Mouse (Mus musculus) hindbrain, embryonic 10.5 days (tissue): ENCODE data around the gene U2surp. TPM values are rescaled to one million over a fixed set of nuclear protein-coding genes. Genes with fewer than 3 reads are reported as not detected.
A peak's percentile ranks its signal among the peaks of the same experiment; 100 is the strongest.

Source experiments
- DNase-seq: peaks from one replicate; pipeline ENCODE4 v3.0.0-alpha.2; 2017; ENCODE audit warnings: low spot score
- H3K27ac ChIP-seq: fragments of 300-500 bp; sonication (generic); 2 replicates; pipeline ENCODE4 v1.5.1; 2016; ENCODE audit warnings: mild to moderate bottlenecking, moderate library complexity
- H3K27me3 ChIP-seq: fragments of 300-500 bp; sonication (generic); 2 replicates; pipeline ENCODE4 v1.6.1; 2016; ENCODE audit warnings: mild to moderate bottlenecking; ENCODE audit not compliant: poor library complexity, insufficient read depth, severe bottlenecking
- H3K36me3 ChIP-seq: fragments of 300-500 bp; sonication (generic); 2 replicates; pipeline ENCODE4 v1.6.1; 2016; ENCODE audit warnings: mild to moderate bottlenecking, moderate library complexity
- H3K4me1 ChIP-seq: fragments of 300-500 bp; sonication (generic); replicated peaks from 2 replicates; pipeline ENCODE4 v1.6.1; 2016; ENCODE audit warnings: mild to moderate bottlenecking
- H3K4me3 ChIP-seq: fragments of 300-500 bp; sonication (generic); 2 replicates; pipeline ENCODE4 v1.5.1; 2016; ENCODE audit warnings: mild to moderate bottlenecking, moderate library complexity
- H3K9me3 ChIP-seq: fragments of 300-500 bp; sonication (generic); 2 replicates; pipeline ENCODE4 v1.6.1; 2016; ENCODE audit warnings: mild to moderate bottlenecking, moderate library complexity
- WGBS: fragments of 180-500 bp; shearing (Covaris S2); methylation state at CpG from one replicate; pipeline ENCODE4 v1.1.7; 2016; 5-methylcytosine and 5-hydroxymethylcytosine counted together
- polyA plus RNA-seq: library from polyadenylated mRNA; unstranded; fragments of >200 nt; fragmentation: Nextera tagmentation; extraction: Ambion mirVana; gene quantifications from 2 replicates; pipeline ENCODE4 v1.2.1, GENCODE M21; 2016

Gene U2surp
- polyA plus RNA-seq, 1 experiment from 2014 or later, result 101 TPM

DNA sequence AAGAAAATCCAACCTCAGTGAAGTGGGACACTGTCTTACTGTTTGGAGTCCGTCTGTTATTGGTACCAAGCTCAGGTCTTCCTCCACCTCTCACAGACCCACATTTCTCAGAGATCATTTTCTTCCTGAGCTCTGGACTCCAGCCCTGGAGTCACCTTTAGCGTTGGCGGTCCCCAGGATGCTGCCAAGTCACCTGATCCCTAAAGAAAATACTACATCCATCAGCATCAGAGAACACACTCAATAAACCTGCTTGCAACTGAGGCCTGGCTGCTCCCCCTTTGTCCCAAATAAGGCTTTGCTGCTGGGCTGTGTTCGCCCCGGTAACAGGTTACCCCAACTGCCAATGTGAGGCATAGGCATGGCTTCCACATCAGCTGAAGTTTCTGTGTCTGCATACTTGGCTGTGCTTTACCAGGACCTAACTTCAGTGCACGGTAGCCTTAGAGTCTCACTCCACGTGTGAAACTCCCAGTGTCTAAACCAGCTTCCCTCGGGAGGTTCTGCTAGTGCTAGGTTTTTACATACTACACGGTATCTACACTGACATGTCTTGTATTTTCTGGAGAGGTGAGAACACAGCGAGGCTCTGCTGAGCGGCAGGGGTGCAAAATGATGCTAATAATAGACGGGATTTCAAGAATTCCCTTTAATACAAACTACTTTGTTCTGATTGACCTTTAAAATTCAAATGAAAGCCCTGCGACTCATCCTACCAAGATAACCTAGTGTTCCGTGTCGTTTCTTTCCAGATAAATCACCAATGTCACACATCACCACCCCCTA, 38.0 kb upstream of the U2surp start:
- Histone ChIP-seq H3K36me3 (no peaks in the 10 kb centered on the region), H3K9me3 (no peaks in the 10 kb centered on the region), H3K27me3 (peaks cover 2% of the 10 kb centered on the region; the same call in 1 of the 2 replicates), H3K27ac (no peak overlapping the region), H3K4me3 (no peak overlapping the region), H3K4me1 (peaks cover 9% of the 10 kb centered on the region; the same call in 1 of the 2 replicates)
- 68% methylated on average over 15 of the region's 15 CpGs for WGBS
- DNase-seq, result no peak

- WGBS, result 73% methylated on average over 7 of the region's 7 CpGs
- H3K27me3 ChIP-seq, result no peaks in the 10 kb centered on the region
These were observed 34.9 kb upstream of the U2surp start for GRCm38 (mm10) chr9:95546679-95547078.

DNA sequence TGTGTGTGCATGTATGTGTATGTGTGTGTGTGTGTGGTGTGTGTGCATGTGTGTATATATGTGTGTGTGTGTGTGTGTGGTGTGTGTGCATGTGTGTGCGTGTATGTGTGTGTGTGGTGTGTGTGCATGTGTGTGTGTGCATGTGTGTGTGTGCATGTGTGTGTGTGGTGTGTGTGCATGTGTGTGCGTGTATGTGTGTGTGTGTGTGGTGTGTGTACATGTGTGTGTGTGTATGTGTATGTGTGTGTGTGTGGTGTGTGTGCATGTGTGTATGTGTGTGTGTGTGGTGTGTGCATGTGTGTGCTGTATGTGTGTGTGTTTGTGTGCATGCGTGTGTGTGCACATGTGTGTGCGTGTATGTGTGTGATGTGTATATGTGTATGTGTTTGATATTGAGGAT, 32.8 kb upstream of the U2surp start:
- no peak overlapping the region for H3K27ac ChIP-seq
- no peaks in the 10 kb centered on the region for H3K27me3 ChIP-seq
- no peaks in the 10 kb centered on the region for H3K4me1 ChIP-seq
- no peaks in the 10 kb centered on the region for H3K36me3 ChIP-seq
- WGBS, result 90% methylated on average over 4 of the region's 4 CpGs
- no peak for DNase-seq
- H3K9me3 ChIP-seq, result no peaks in the 10 kb centered on the region
- H3K4me3 ChIP-seq, result no peak overlapping the region

More at GRCm38 (mm10) chr9:95546679-95547078, 34.9 kb upstream of the U2surp start:
- H3K9me3 ChIP-seq, result no peaks in the 10 kb centered on the region
- H3K4me1 ChIP-seq, result peaks cover 9% of the 10 kb centered on the region; the same call in 1 of the 2 replicates
- H3K4me3 ChIP-seq, result no peak overlapping the region
- no peak for DNase-seq
- no peaks in the 10 kb centered on the region for H3K36me3 ChIP-seq
- H3K27ac ChIP-seq, result no peak overlapping the region

DNA sequence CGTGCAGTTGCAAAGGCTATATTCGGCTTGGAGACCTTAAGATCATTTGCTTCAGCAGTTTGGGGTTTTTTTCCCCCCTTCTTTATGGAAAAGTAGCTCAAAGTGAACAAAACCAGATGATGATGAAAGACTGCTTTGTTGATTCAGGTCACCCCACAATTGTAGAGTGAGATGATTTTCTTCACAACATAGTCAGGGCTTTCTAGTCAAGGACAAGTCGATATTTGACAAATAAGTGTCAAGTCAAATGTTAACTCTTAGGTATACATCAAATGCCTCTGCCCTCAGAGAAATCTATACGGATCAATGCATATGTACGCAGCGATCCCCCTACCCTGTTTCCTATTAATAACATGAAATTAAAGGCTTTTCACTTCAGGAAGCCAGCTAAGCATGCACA, 30.7 kb upstream of the U2surp start:
- no peak for DNase-seq
- Histone ChIP-seq H3K27ac (no peak overlapping the region), H3K4me3 (no peak overlapping the region), H3K36me3 (no peaks in the 10 kb centered on the region), H3K4me1 (no peaks in the 10 kb centered on the region), H3K9me3 (no peaks in the 10 kb centered on the region), H3K27me3 (no peaks in the 10 kb centered on the region)
- WGBS, result 86% methylated on average over 6 of the region's 6 CpGs

DNA sequence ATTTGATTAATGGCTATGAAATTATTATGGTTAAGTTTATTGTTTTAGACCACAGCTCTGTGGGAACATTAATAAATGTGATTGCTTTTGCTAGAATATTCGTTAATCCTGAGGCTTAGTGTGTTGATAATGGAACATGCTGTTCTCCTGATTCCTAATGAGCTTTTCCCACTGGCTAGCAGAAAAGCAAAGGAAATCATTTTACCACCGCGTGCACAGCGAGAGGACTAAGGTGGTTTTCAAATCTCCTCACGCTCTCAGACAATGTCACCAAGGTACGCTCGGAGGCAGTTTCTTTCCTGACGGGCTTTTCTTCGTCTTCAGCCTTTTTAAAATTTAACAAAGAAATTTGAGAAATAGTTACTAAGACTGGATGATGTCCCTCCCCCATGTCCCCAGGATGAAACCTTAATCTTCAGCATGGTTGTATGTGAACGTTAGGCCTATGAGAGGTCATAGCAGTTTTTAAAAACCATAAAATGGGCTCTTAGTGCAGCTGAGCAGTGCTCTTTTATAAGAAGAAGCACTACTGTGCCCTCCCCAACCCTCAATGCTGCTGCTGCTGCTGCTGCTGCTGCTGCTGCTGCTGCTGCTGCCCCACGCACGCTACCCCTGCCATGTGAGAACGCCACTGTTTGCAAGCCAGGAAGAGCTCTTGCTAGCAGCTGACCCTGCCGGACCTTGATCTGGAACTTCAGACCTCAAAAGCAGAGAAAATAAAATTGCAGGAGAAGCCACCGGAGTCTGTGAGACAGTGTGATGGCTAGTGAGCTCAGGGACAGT, 30.0 kb upstream of the U2surp start:
- Histone ChIP-seq H3K27ac (no peak overlapping the region), H3K4me3 (no peak overlapping the region), H3K27me3 (no peaks in the 10 kb centered on the region), H3K9me3 (no peaks in the 10 kb centered on the region), H3K36me3 (no peaks in the 10 kb centered on the region), H3K4me1 (no peaks in the 10 kb centered on the region)
- DNase-seq, result no peak
- WGBS, result 85% methylated on average over 15 of the region's 15 CpGs

- no peaks in the 10 kb centered on the region for H3K36me3 ChIP-seq
- H3K27me3 ChIP-seq, result no peaks in the 10 kb centered on the region
- no peaks in the 10 kb centered on the region for H3K9me3 ChIP-seq
- H3K4me1 ChIP-seq, result no peaks in the 10 kb centered on the region
- no peak overlapping the region for H3K27ac ChIP-seq
- no peak for DNase-seq
- H3K4me3 ChIP-seq, result no peak overlapping the region
These were observed 29.4 kb upstream of the U2surp start for GRCm38 (mm10) chr9:95541208-95541607.

GRCm38 (mm10) chr9:95540487-95540886, 28.7 kb upstream of the U2surp start:
- Histone ChIP-seq H3K4me1 (no peaks in the 10 kb centered on the region), H3K36me3 (no peaks in the 10 kb centered on the region), H3K27ac (no peak overlapping the region), H3K9me3 (no peaks in the 10 kb centered on the region), H3K4me3 (no peak overlapping the region), H3K27me3 (no peaks in the 10 kb centered on the region)
- peak; percentile 41 for DNase-seq
- 62% methylated on average over 4 of the region's 4 CpGs for WGBS

DNA sequence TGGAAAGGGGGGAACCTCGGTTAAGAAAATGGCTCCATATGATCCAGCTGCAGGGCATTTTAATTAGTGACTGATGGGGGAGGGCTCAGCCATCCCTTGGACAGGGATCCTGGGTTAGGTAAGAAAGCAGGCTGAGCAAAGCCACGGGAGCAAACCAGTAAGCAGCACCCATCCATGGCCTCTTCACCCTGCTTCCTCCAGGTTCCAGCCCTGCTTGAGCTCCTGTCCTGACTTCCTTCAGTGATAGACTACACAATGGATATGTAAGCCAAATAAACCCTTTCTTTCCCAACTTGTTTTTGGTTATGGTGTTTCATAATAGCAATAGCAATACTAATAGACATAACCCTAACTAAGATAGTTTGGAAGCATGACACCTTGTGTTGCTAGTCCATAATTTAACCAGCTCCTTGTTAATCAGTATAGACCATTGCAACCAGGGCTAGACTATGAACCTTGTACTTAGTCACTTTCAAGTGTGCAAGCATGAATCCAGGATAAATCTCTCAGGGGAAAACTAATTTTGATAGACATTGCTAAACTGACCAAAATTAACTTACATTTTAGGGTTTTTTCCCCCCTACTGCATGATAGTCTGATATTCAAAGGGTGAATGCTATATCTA, 27.5 kb upstream of the U2surp start:
- no peaks in the 10 kb centered on the region for H3K36me3 ChIP-seq
- no peak overlapping the region for H3K4me3 ChIP-seq
- 82% methylated on average over 2 of the region's 2 CpGs for WGBS
- no peaks in the 10 kb centered on the region for H3K27me3 ChIP-seq
- no peaks in the 10 kb centered on the region for H3K9me3 ChIP-seq
- no peak for DNase-seq
- no peaks in the 10 kb centered on the region for H3K4me1 ChIP-seq
- H3K27ac ChIP-seq, result no peak overlapping the region

GRCm38 (mm10) chr9:95533817-95534216, 22.0 kb upstream of the U2surp start:
- 47% methylated on average over 6 of the region's 6 CpGs for WGBS
- H3K27ac ChIP-seq, result no peak overlapping the region
- H3K36me3 ChIP-seq, result no peaks in the 10 kb centered on the region
- no peak for DNase-seq
- no peaks in the 10 kb centered on the region for H3K4me1 ChIP-seq
- H3K4me3 ChIP-seq, result no peak overlapping the region
- no peaks in the 10 kb centered on the region for H3K9me3 ChIP-seq
- H3K27me3 ChIP-seq, result no peaks in the 10 kb centered on the region

GRCm38 (mm10) chr9:95531144-95531543, 19.3 kb upstream of the U2surp start:
- Histone ChIP-seq H3K27me3 (no peaks in the 10 kb centered on the region), H3K4me1 (no peaks in the 10 kb centered on the region), H3K9me3 (no peaks in the 10 kb centered on the region), H3K4me3 (no peak overlapping the region), H3K27ac (no peak overlapping the region), H3K36me3 (no peaks in the 10 kb centered on the region)
- no peak for DNase-seq
- 71% methylated on average over 3 of the region's 3 CpGs for WGBS

GRCm38 (mm10) chr9:95527676-95528075, 15.9 kb upstream of the U2surp start:
- Histone ChIP-seq H3K4me1 (no peaks in the 10 kb centered on the region), H3K36me3 (no peaks in the 10 kb centered on the region), H3K27me3 (no peaks in the 10 kb centered on the region), H3K9me3 (no peaks in the 10 kb centered on the region), H3K27ac (no peak overlapping the region), H3K4me3 (no peak overlapping the region)
- 68% methylated on average over 2 of the region's 2 CpGs for WGBS
- DNase-seq, result no peak

DNA sequence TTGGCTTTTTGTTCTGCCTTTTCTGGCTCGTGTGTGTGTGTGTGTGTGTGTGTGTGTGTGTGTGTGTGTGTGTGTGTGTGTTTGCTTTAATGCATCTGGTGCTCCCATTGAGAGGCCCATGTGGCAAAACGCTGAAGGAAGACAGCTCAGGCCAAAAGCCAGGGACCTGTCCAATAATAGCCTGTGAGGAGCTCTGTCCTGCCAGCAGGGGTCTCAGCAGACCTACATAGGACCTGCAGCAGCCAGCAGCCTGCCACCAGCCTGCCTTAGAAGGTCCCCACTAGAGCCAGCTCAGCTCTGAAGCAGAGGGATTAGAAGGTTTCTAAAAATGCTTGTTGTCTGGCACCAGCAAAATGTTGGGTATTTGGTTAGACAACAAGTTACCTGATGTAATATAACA, 14.2 kb upstream of the U2surp start:
- Histone ChIP-seq H3K4me3 (no peak overlapping the region), H3K4me1 (no peaks in the 10 kb centered on the region), H3K9me3 (no peaks in the 10 kb centered on the region), H3K27ac (no peak overlapping the region), H3K27me3 (no peaks in the 10 kb centered on the region), H3K36me3 (no peaks in the 10 kb centered on the region)
- DNase-seq, result peak; percentile 22
- 57% methylated on average over 2 of the region's 2 CpGs for WGBS

DNA sequence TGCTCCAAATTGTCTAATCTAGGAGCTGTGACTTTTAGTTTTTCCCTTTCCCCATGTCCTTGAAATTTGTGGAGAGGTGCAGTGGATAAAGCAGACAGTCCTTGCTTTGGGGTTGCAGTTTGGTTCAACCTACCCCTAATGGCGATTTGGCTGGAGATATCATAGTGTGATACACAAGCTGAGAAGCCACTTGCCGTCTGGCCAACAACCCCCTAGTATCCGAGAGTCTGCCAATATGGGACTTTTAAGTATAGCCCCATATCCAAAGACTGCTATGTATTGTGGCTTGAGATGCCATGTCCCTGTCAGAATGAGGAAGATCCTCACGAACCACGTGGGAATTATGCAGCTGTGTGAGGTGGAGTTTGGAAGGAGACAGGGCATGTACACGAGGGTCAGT, 13.6 kb upstream of the U2surp start:
- Histone ChIP-seq H3K4me3 (no peak overlapping the region), H3K4me1 (no peaks in the 10 kb centered on the region), H3K27ac (no peak overlapping the region), H3K36me3 (no peaks in the 10 kb centered on the region), H3K9me3 (no peaks in the 10 kb centered on the region), H3K27me3 (no peaks in the 10 kb centered on the region)
- WGBS, result 85% methylated on average over 6 of the region's 6 CpGs
- DNase-seq, result no peak
